Mouse (Mus musculus): ENCODE data around the gene Sowahc.

Gene Sowahc

GRCm38 (mm10) chr10:59253541-59254079, 31.9 kb downstream of the Sowahc start:
- no peak for DNase-seq (ENCODE audit: low read depth)

GRCm38 (mm10) chr10:59256533-59256932, 34.8 kb downstream of the Sowahc start:
- no peak for DNase-seq (ENCODE audit: low read depth)

GRCm38 (mm10) chr10:59259572-59259971, 37.8 kb downstream of the Sowahc start:
- no peak for DNase-seq (ENCODE audit: low read depth)

- DNase-seq (ENCODE audit: low read depth) = no peak
Observed at GRCm38 (mm10) chr10:59261603-59262002, 39.9 kb downstream of the Sowahc start.

- no peak for DNase-seq (ENCODE audit: low read depth)
Observed at GRCm38 (mm10) chr10:59262021-59262420, 40.3 kb downstream of the Sowahc start.

GRCm38 (mm10) chr10:59262979-59263378, 41.2 kb downstream of the Sowahc start:
- no peak for DNase-seq (ENCODE audit: low read depth)

DNA sequence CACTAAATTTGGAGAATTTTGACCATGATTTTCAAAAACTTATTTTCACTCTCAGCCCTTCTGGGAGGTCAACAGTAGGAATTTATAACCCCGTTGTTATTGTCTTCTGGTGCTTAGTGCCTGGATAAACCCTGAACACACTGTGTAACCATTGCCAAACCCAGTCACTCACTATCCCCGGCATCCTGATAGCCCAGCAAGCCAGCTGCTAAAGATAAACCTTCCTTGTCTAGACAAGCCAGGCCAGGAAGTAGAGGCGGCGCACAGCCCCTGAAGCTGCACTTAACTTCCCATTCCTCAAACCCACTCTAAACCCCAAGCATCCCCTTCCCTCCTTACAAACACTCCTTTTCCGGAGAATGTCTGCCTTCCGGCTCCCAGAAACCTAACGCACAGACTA, 43.3 kb downstream of the Sowahc start:
- DNase-seq (ENCODE audit: low read depth) = no peak

DNA sequence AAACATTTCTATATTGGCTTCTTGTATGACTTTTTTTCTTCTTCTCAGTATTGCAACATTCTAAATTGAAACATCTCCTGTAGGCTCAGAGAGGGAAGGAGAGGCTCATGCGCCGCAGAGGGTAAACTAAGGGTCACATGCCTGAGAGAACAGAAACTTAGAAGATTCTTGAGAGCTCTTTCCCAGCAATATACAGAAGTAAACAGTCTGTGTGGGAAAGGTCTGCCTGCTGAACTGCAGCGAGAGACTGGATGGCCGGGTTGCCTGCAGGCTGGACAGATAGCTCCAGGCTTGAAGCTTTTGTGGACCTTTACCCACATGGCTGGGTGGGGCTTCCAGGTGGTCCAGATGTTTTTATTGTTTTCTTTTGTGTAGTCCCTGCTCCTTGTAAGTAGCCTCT, 43.9 kb downstream of the Sowahc start:
- DNase-seq (ENCODE audit: low read depth) = no peak

DNA sequence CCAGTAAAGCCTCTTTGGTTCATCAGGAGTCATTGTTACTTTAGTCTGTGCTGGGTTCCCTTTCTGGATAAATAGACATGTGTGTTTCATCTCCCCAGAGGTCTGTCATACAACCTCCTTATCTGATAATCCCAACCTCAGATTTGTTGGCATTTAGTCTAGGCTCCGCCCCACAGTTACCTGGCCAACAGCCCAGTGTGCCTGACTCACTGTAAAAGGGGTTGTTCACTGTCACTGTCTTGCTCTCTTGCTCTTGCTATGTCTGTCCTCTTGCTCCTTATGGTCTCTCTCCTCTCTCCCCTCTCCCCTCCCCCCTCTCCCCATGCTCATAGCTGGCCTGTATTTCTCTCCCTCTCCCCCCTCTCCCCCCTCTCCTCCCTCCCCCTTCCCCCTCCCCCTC, 44.3 kb downstream of the Sowahc start:
- DNase-seq (ENCODE audit: low read depth) = no peak

DNA sequence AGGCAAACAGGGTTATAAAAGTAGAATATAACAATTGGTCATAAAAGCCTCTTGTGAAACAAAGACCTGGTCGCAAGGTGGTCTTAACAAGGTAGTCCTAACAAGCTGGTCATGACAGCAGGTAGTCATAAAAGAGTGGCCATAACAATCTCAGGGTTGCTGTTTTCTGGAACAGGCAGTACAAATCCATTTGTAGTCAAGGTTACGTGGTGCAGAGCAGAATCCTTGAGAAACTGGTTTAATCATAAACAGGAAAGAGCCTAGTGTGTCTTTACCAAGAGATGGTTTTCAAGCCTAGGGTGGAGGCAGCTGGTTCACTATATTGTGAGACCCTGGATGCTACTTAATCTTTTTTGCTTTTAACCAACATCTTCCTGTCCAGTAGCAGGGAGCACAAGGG, 45.5 kb downstream of the Sowahc start:
- no peak for DNase-seq (ENCODE audit: low read depth)

- no peak for DNase-seq (ENCODE audit: low read depth)
Observed at GRCm38 (mm10) chr10:59268109-59268508, 46.4 kb downstream of the Sowahc start.

- DNase-seq (ENCODE audit: low read depth) = no peak
Observed at GRCm38 (mm10) chr10:59268754-59269153, 47.0 kb downstream of the Sowahc start.

DNA sequence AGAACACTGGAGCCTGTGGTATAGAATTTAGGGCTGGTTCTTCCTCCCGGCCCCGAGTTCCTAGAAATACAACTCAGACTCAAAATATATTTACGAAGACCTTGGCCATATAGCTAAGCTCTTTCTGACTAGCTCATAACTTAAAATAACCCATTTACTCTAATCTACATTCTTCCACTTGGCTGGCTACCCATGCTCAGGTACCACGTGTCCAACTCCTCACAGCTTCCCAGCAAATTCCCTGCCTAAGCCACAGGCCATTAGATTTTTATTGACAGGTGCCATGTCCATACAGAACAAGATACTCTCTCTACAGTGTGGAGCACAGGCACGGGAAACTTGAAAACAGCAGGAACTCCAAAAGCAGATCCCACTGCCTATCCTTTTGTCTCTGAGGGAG, 54.0 kb downstream of the Sowahc start:
- no peak for DNase-seq (ENCODE audit: low read depth)

All from induced T-regulatory cell, adult 2 months (primary cell).